Mouse (Mus musculus): ENCODE results near the gene Gm49392.

Gm49392 gene

GRCm38 (mm10) chr13:60896794-60897193, at the start of gene Gm49392:
TSS of gene Gm49392 (minus strand) at chr13:60896894.
- 80% methylated on average over 8 of the region's 8 CpGs for WGBS

GRCm38 (mm10) chr13:60941884-60942283, 45.2 kb upstream of the Gm49392 start, which contains the start of gene Tpbpa:
TSS of gene Tpbpa (minus strand) at chr13:60941984.
- WGBS = 77% methylated on average over 3 of the region's 3 CpGs

- 56% methylated on average over 5 of the region's 5 CpGs for WGBS
Measured at GRCm38 (mm10) chr13:60936500-60936901, 39.8 kb upstream of the Gm49392 start, which contains the start of the genes Gm49391 and Ctla2a. TSS of gene Gm49391 (minus strand) at chr13:60936571. TSS of gene Ctla2a (minus strand) at chr13:60936625.

- 61% methylated on average over 2 of the region's 2 CpGs for WGBS
Measured at GRCm38 (mm10) chr13:60935490-60935889, 38.8 kb upstream of the Gm49392 start, which contains the start of gene Gm49393. TSS of gene Gm49393 (minus strand) at chr13:60935590.

GRCm38 (mm10) chr13:60904780-60905179, 8.1 kb upstream of the Gm49392 start, which contains the start of gene Tpbpb:
TSS of gene Tpbpb (minus strand) at chr13:60904880.
- WGBS = 79% methylated on average over 2 of the region's 2 CpGs

- WGBS = 85% methylated on average over 3 of the region's 3 CpGs
Measured at GRCm38 (mm10) chr13:60897328-60897727, 634 bp upstream of the Gm49392 start, which contains the start of gene Ctla2b. TSS of gene Ctla2b (minus strand) at chr13:60897447.

- 91% methylated on average over 1 of the region's 1 CpGs for WGBS
Measured at GRCm38 (mm10) chr13:60892301-60892700, 4.4 kb downstream of the Gm49392 start.

GRCm38 (mm10) chr13:60864281-60864680, 32.4 kb downstream of the Gm49392 start, which contains the start of gene 4930486L24Rik:
TSS of gene 4930486L24Rik (minus strand) at chr13:60864475.
- 62% methylated on average over 1 of the region's 1 CpGs for WGBS

- 77% methylated on average over 4 of the region's 4 CpGs for WGBS
Measured at GRCm38 (mm10) chr13:60848241-60849120, 48.2 kb downstream of the Gm49392 start.

GRCm38 (mm10) chr13:60843153-60843552, 53.5 kb downstream of the Gm49392 start:
- 76% methylated on average over 8 of the region's 8 CpGs for WGBS

GRCm38 (mm10) chr13:60842703-60843102, 54.0 kb downstream of the Gm49392 start:
- WGBS = 70% methylated on average over 6 of the region's 6 CpGs

GRCm38 (mm10) chr13:60839353-60839902, 57.3 kb downstream of the Gm49392 start:
- WGBS = 68% methylated on average over 2 of the region's 2 CpGs

GRCm38 (mm10) chr13:60826052-60826451, 70.6 kb downstream of the Gm49392 start:
- WGBS = 61% methylated on average over 3 of the region's 3 CpGs

- 83% methylated on average over 3 of the region's 3 CpGs for WGBS
Measured at GRCm38 (mm10) chr13:60820486-60821175, 76.1 kb downstream of the Gm49392 start.

- 18% methylated on average over 7 of the region's 7 CpGs for WGBS
Measured at GRCm38 (mm10) chr13:60819469-60819868, 77.2 kb downstream of the Gm49392 start.

- 58% methylated on average over 1 of the region's 1 CpGs for WGBS
Measured at GRCm38 (mm10) chr13:60813722-60814121, 83.0 kb downstream of the Gm49392 start.

GRCm38 (mm10) chr13:60812768-60813167, 83.9 kb downstream of the Gm49392 start:
- WGBS = 94% methylated on average over 6 of the region's 6 CpGs

- 69% methylated on average over 2 of the region's 2 CpGs for WGBS
Measured at GRCm38 (mm10) chr13:60809690-60810089, 87.0 kb downstream of the Gm49392 start.

- WGBS = 88% methylated on average over 1 of the region's 1 CpGs
Measured at GRCm38 (mm10) chr13:60802749-60803148, 93.9 kb downstream of the Gm49392 start, which contains the start of gene Ctsll3. TSS of gene Ctsll3 (minus strand) at chr13:60802849.
